Mouse (Mus musculus): ENCODE data around the gene B4galt1. TPM values are rescaled to one million over a fixed set of nuclear protein-coding genes. Genes with fewer than 3 reads are reported as not detected.

Gene B4galt1
- polyA plus RNA-seq (2015; fragmentation: Nextera tagmentation; extraction: Ambion mirVana) = 47.1 and 49.8 TPM in 2 replicates

GRCm38 (mm10) chr4:40853565-40854386 lies at the start of gene B4galt1:
TSS of gene B4galt1 (minus strand) at chr4:40854005.

GRCm38 (mm10) chr4:40757780-40758420 lies 95.9 kb downstream of the B4galt1 start, which contains the start of gene Smu1:
TSS of gene Smu1 (minus strand) at chr4:40757923.

Small RNA genes within 50 kb of the gene (microRNA-seq; reads per million reads assigned to microRNA genes)
- gene Gm24112 = 0 reads per million in 2 experiments
- 0 reads per million in 2 experiments for gene Gm25931
- 0 reads per million in 2 experiments for gene Mir5123

Other genes with a start within 250 kb of the B4galt1 start
- gene Aptx, start 150.8 kb downstream of the B4galt1 start, polyA plus RNA-seq (2015; fragmentation: Nextera tagmentation; extraction: Ambion mirVana) = 20.4 and 23.8 TPM in 2 replicates
- gene Dnaja1, start 131.9 kb downstream of the B4galt1 start, polyA plus RNA-seq (2015; fragmentation: Nextera tagmentation; extraction: Ambion mirVana) = 154 and 181 TPM in 2 replicates
- 71.2 and 73.2 TPM in 2 replicates for gene Smu1, start 96.1 kb downstream of the B4galt1 start, polyA plus RNA-seq (2015; fragmentation: Nextera tagmentation; extraction: Ambion mirVana)
- not detected in 2 replicates for gene Spink4, start 66.0 kb upstream of the B4galt1 start, polyA plus RNA-seq (2015; fragmentation: Nextera tagmentation; extraction: Ambion mirVana)
- gene Bag1, start 94.3 kb upstream of the B4galt1 start, polyA plus RNA-seq (2015; fragmentation: Nextera tagmentation; extraction: Ambion mirVana) = 224 and 294 TPM in 2 replicates
- gene Chmp5, start 94.4 kb upstream of the B4galt1 start, polyA plus RNA-seq (2015; fragmentation: Nextera tagmentation; extraction: Ambion mirVana) = 64.2 and 76.5 TPM in 2 replicates
- gene Nfx1, start 116.9 kb upstream of the B4galt1 start, polyA plus RNA-seq (2015; fragmentation: Nextera tagmentation; extraction: Ambion mirVana) = 29.7 and 31.7 TPM in 2 replicates
- gene Aqp7, start 194.1 kb upstream of the B4galt1 start, polyA plus RNA-seq (2015; fragmentation: Nextera tagmentation; extraction: Ambion mirVana) = 14.0 and 19.5 TPM in 2 replicates
- 0.13 and 4.2 TPM in 2 replicates for gene Aqp3, start 244.2 kb upstream of the B4galt1 start, polyA plus RNA-seq (2015; fragmentation: Nextera tagmentation; extraction: Ambion mirVana)

Data from skeletal muscle tissue, postnatal 0 days (tissue).